Mouse (Mus musculus) forebrain, embryonic 11.5 days (tissue): ENCODE measurements at regions not wholly inside any gene's neighbourhood (a gene's known extent, or its start where the extent isn't known, plus 50 kb on each side); places are given as distances from the start of the nearest gene placed in this dataset.

ENCODE experiments used
- ATAC-seq: fragments of 200-750 bp; cut with Nextera tagmentation; replicated peaks from 2 replicates; pipeline ENCODE4 v1.8.0; 2017; ENCODE audit warnings: moderate TSS enrichment; ENCODE audit not compliant: low FRiP score
- DNase-seq: peaks from one replicate; pipeline ENCODE4 v3.0.0-alpha.2; 2017; ENCODE audit warnings: low spot score
- H3K27ac ChIP-seq: fragments of 300-500 bp; sonication (generic); 2 replicates; pipeline ENCODE4 v1.5.1; 2014; ENCODE audit warnings: low read depth, low read length
- H3K27me3 ChIP-seq: fragments of 300-500 bp; sonication (generic); 2 replicates; pipeline ENCODE4 v1.6.1; 2014; ENCODE audit warnings: mild to moderate bottlenecking, low read length, mixed read lengths; ENCODE audit not compliant: control insufficient read depth, insufficient read depth
- H3K36me3 ChIP-seq: fragments of 300-500 bp; sonication (generic); 2 replicates; pipeline ENCODE4 v1.6.1; 2014; ENCODE audit warnings: mild to moderate bottlenecking, low read length, moderate library complexity, mixed read lengths; ENCODE audit not compliant: control insufficient read depth, insufficient read depth
- H3K4me1 ChIP-seq: fragments of 300-500 bp; sonication (generic); replicated peaks from 2 replicates; pipeline ENCODE4 v1.6.1; 2014; ENCODE audit warnings: low read length, mixed read lengths; ENCODE audit not compliant: control insufficient read depth, insufficient read depth
- H3K4me2 ChIP-seq: fragments of 300-500 bp; sonication (generic); 2 replicates; pipeline ENCODE4 v1.6.1; 2014; ENCODE audit warnings: low read depth, mild to moderate bottlenecking, low read length, moderate library complexity, mixed read lengths; ENCODE audit not compliant: severe bottlenecking
- H3K4me3 ChIP-seq: fragments of 300-500 bp; sonication (generic); 2 replicates; pipeline ENCODE4 v1.5.1; 2014; ENCODE audit warnings: low read depth, low read length
- H3K9ac ChIP-seq: fragments of 300-500 bp; sonication (generic); 2 replicates; pipeline ENCODE4 v1.6.1; 2014; ENCODE audit warnings: low read length
- H3K9me3 ChIP-seq: fragments of 300-500 bp; sonication (generic); 2 replicates; pipeline ENCODE4 v1.6.1; 2016; ENCODE audit warnings: low read length, mixed read lengths; ENCODE audit not compliant: control insufficient read depth
- WGBS: fragments of 180-500 bp; shearing (Covaris S2); extraction: QIAGEN DNeasy Blood & Tissue Kit; methylation state at CpG from one replicate; pipeline ENCODE4 v1.1.7; 2014; 5-methylcytosine and 5-hydroxymethylcytosine counted together

GRCm38 (mm10) chr16:47526613-47527012, 756.9 kb upstream of the Dppa4 start:
- Histone ChIP-seq H3K9me3 (no peaks in the 10 kb centered on the region), H3K27me3 (no peaks in the 10 kb centered on the region), H3K9ac (no peak overlapping the region), H3K4me1 (no peaks in the 10 kb centered on the region), H3K27ac (no peak overlapping the region), H3K36me3 (no peaks in the 10 kb centered on the region), H3K4me3 (no peak overlapping the region), H3K4me2 (no peak overlapping the region)
- WGBS: 87% methylated on average over 3 of the region's 3 CpGs
- DNase-seq: no peak
- no peak for ATAC-seq

GRCm38 (mm10) chr16:47536524-47536923, 747.0 kb upstream of the Dppa4 start:
- no peaks in the 10 kb centered on the region for H3K4me1 ChIP-seq
- H3K4me2 ChIP-seq: no peak overlapping the region
- no peak overlapping the region for H3K27ac ChIP-seq
- no peak overlapping the region for H3K4me3 ChIP-seq
- H3K9ac ChIP-seq: no peak overlapping the region
- no peak for ATAC-seq
- DNase-seq: no peak
- H3K9me3 ChIP-seq: no peaks in the 10 kb centered on the region
- H3K27me3 ChIP-seq: no peaks in the 10 kb centered on the region
- 72% methylated on average over 1 of the region's 1 CpGs for WGBS
- H3K36me3 ChIP-seq: no peaks in the 10 kb centered on the region

GRCm38 (mm10) chr16:47551101-47551500, 732.4 kb upstream of the Dppa4 start:
- Histone ChIP-seq H3K9ac (no peak overlapping the region), H3K4me3 (no peak overlapping the region), H3K9me3 (no peaks in the 10 kb centered on the region), H3K36me3 (no peaks in the 10 kb centered on the region), H3K4me2 (no peak overlapping the region), H3K27ac (no peak overlapping the region), H3K27me3 (no peaks in the 10 kb centered on the region), H3K4me1 (no peaks in the 10 kb centered on the region)
- DNase-seq (no peak), ATAC-seq (no peak)
- 86% methylated on average over 3 of the region's 3 CpGs for WGBS

GRCm38 (mm10) chr16:47568051-47568450, 715.5 kb upstream of the Dppa4 start:
- Histone ChIP-seq H3K9me3 (no peaks in the 10 kb centered on the region), H3K36me3 (no peaks in the 10 kb centered on the region), H3K27me3 (no peaks in the 10 kb centered on the region), H3K4me3 (no peak overlapping the region), H3K4me1 (no peaks in the 10 kb centered on the region), H3K4me2 (no peak overlapping the region), H3K9ac (no peak overlapping the region), H3K27ac (no peak overlapping the region)
- ATAC-seq (no peak), DNase-seq (no peak)
- 90% methylated on average over 2 of the region's 2 CpGs for WGBS

- Histone ChIP-seq H3K27me3 (no peaks in the 10 kb centered on the region), H3K9ac (no peak overlapping the region), H3K4me1 (no peaks in the 10 kb centered on the region), H3K27ac (no peak overlapping the region), H3K4me3 (no peak overlapping the region), H3K4me2 (no peak overlapping the region), H3K9me3 (no peaks in the 10 kb centered on the region; the same call in 1 of the 2 replicates), H3K36me3 (no peaks in the 10 kb centered on the region)
- DNase-seq (no peak), ATAC-seq (no peak)
Observed at GRCm38 (mm10) chr16:47599476-47599875, 684.1 kb upstream of the Dppa4 start.
